Mouse (Mus musculus) midbrain, embryonic 16.5 days (tissue): Measurements from ENCODE around the gene Trim6. TPM values are rescaled to one million over a fixed set of nuclear protein-coding genes. Genes with fewer than 3 reads are reported as not detected.
"Not testable (repeated sequence)": the region's sequence is repeated elsewhere in the genome, so short reads cannot be mapped to it uniquely, and the experiment has no call there.

Experiments used
- ATAC-seq: fragments of 200-750 bp; cut with Nextera tagmentation; 2 replicates; pipeline ENCODE4 v1.8.0; 2017; ENCODE audit warnings: moderate TSS enrichment
- H3K27ac ChIP-seq: fragments of 300-500 bp; sonication (generic); 2 replicates; pipeline ENCODE4 v1.5.1; 2014; ENCODE audit warnings: mild to moderate bottlenecking, low read length, mixed read lengths
- H3K27me3 ChIP-seq: fragments of 300-500 bp; sonication (generic); 2 replicates; pipeline ENCODE4 v1.6.1; 2014; ENCODE audit warnings: low read depth, low read length, mixed read lengths; ENCODE audit not compliant: control insufficient read depth, insufficient read depth
- H3K36me3 ChIP-seq: fragments of 300-500 bp; sonication (generic); 2 replicates; pipeline ENCODE4 v1.6.1; 2014; ENCODE audit warnings: mild to moderate bottlenecking, low read length, moderate library complexity, mixed read lengths; ENCODE audit not compliant: control insufficient read depth, insufficient read depth
- H3K4me1 ChIP-seq: fragments of 300-500 bp; sonication (generic); 2 replicates; pipeline ENCODE4 v1.6.1; 2014; ENCODE audit warnings: mild to moderate bottlenecking, low read length, mixed read lengths; ENCODE audit not compliant: control insufficient read depth, insufficient read depth
- H3K4me2 ChIP-seq: fragments of 300-500 bp; sonication (generic); 2 replicates; pipeline ENCODE4 v1.6.1; 2014; ENCODE audit warnings: mild to moderate bottlenecking, low read length, mixed read lengths
- H3K4me3 ChIP-seq: fragments of 300-500 bp; sonication (generic); 2 replicates; pipeline ENCODE4 v1.5.1; 2014; ENCODE audit warnings: low read depth, mild to moderate bottlenecking, low read length, moderate library complexity, mixed read lengths
- H3K9ac ChIP-seq: fragments of 300-500 bp; sonication (generic); 2 replicates; pipeline ENCODE4 v1.6.1; 2014; ENCODE audit warnings: low read depth, low read length, mixed read lengths
- H3K9me3 ChIP-seq: fragments of 300-500 bp; sonication (generic); replicated peaks from 2 replicates; pipeline ENCODE4 v1.6.1; 2014; ENCODE audit warnings: mild to moderate bottlenecking, low read length, mixed read lengths; ENCODE audit not compliant: control insufficient read depth, poor library complexity, severe bottlenecking
- WGBS: fragments of 180-500 bp; shearing (Covaris S2); extraction: QIAGEN DNeasy Blood & Tissue Kit; methylation state at CpG from one replicate; pipeline ENCODE4 v1.1.7; 2014; 5-methylcytosine and 5-hydroxymethylcytosine counted together
- polyA plus RNA-seq: library from polyadenylated mRNA; unstranded; fragments of >200 nt; fragmentation: Nextera tagmentation; extraction: Ambion mirVana; gene quantifications from 2 replicates; pipeline ENCODE4 v1.2.1, GENCODE M21; 2015

The Trim6 gene
- polyA plus RNA-seq, 1 experiment from 2014 or later = 0.35 TPM

- Histone ChIP-seq H3K4me2 (no peak overlapping the region), H3K4me1 (no peaks in the 10 kb centered on the region), H3K27ac (no peak overlapping the region), H3K27me3 (no peaks in the 10 kb centered on the region), H3K9me3 (no peaks in the 10 kb centered on the region), H3K4me3 (no peak overlapping the region), H3K9ac (no peak overlapping the region), H3K36me3 (no peaks in the 10 kb centered on the region)
- no peak for ATAC-seq
- WGBS = 95% methylated on average over 7 of the region's 7 CpGs
These were observed 12.4 kb upstream of the Trim6 start for GRCm38 (mm10) chr7:104206197-104206596.

- no peak overlapping the region for H3K27ac ChIP-seq
- 53% methylated on average over 1 of the region's 1 CpGs for WGBS
- ATAC-seq = no peak
These were observed 2.5 kb upstream of the Trim6 start for GRCm38 (mm10) chr7:104216011-104216535.

GRCm38 (mm10) chr7:104217881-104218280 lies 712 bp upstream of the Trim6 start:
- 91% methylated on average over 2 of the region's 2 CpGs for WGBS
- H3K27ac ChIP-seq = no peak overlapping the region

More at GRCm38 (mm10) chr7:104216011-104216535, 2.5 kb upstream of the Trim6 start:
- Histone ChIP-seq H3K9me3 (no peaks in the 10 kb centered on the region), H3K4me3 (no peak overlapping the region), H3K27me3 (no peaks in the 10 kb centered on the region), H3K9ac (no peak overlapping the region), H3K4me1 (peaks cover 3% of the 10 kb centered on the region; the same call in 1 of the 2 replicates), H3K36me3 (no peaks in the 10 kb centered on the region), H3K4me2 (no peak overlapping the region)

GRCm38 (mm10) chr7:104231203-104231602 lies 12.6 kb downstream of the Trim6 start:
- no peak overlapping the region for H3K9ac ChIP-seq
- 32% methylated on average over 2 of the region's 2 CpGs for WGBS
- ATAC-seq = no peak

More at GRCm38 (mm10) chr7:104217881-104218280, 712 bp upstream of the Trim6 start:
- no peak for ATAC-seq
- peaks cover 3% of the 10 kb centered on the region; the same call in 1 of the 2 replicates for H3K4me1 ChIP-seq
- H3K9me3 ChIP-seq = no peaks in the 10 kb centered on the region
- no peaks in the 10 kb centered on the region for H3K27me3 ChIP-seq
- H3K9ac ChIP-seq = no peak overlapping the region
- no peak overlapping the region for H3K4me2 ChIP-seq
- H3K4me3 ChIP-seq = no peak overlapping the region
- H3K36me3 ChIP-seq = no peaks in the 10 kb centered on the region

GRCm38 (mm10) chr7:104240857-104241256 lies 22.3 kb downstream of the Trim6 start:
- no peaks in the 10 kb centered on the region for H3K36me3 ChIP-seq
- no peak overlapping the region for H3K9ac ChIP-seq
- H3K27ac ChIP-seq = no peak overlapping the region
- H3K27me3 ChIP-seq = no peaks in the 10 kb centered on the region
- H3K4me3 ChIP-seq = no peak overlapping the region
- no peaks in the 10 kb centered on the region for H3K4me1 ChIP-seq
- no peak for ATAC-seq
- H3K4me2 ChIP-seq = no peak overlapping the region
- no peaks in the 10 kb centered on the region for H3K9me3 ChIP-seq

More at GRCm38 (mm10) chr7:104231203-104231602, 12.6 kb downstream of the Trim6 start:
- no peak overlapping the region for H3K27ac ChIP-seq
- no peaks in the 10 kb centered on the region for H3K36me3 ChIP-seq
- H3K4me1 ChIP-seq = no peaks in the 10 kb centered on the region
- no peaks in the 10 kb centered on the region for H3K9me3 ChIP-seq
- no peak overlapping the region for H3K4me3 ChIP-seq
- no peaks in the 10 kb centered on the region for H3K27me3 ChIP-seq
- H3K4me2 ChIP-seq = no peak overlapping the region

- Histone ChIP-seq H3K27ac (no peak overlapping the region), H3K9ac (no peak overlapping the region), H3K4me3 (no peak overlapping the region), H3K9me3 (no peaks in the 10 kb centered on the region), H3K27me3 (no peaks in the 10 kb centered on the region), H3K4me1 (no peaks in the 10 kb centered on the region), H3K36me3 (no peaks in the 10 kb centered on the region), H3K4me2 (no peak overlapping the region)
- 59% methylated on average over 1 of the region's 1 CpGs for WGBS
- ATAC-seq = no peak
These were observed 25.0 kb downstream of the Trim6 start for GRCm38 (mm10) chr7:104243616-104244015.

GRCm38 (mm10) chr7:104244287-104245181 lies 25.9 kb downstream of the Trim6 start, which contains the start of gene Trim34a:
TSS of gene Trim34a (plus strand) at chr7:104244457.
- Histone ChIP-seq H3K4me1 (no peaks in the 10 kb centered on the region), H3K9ac (no peak within 1 kb of the TSS), H3K36me3 (no peaks in the 10 kb centered on the region), H3K27me3 (no peaks in the 10 kb centered on the region), H3K9me3 (no peaks in the 10 kb centered on the region), H3K4me2 (peak within 1 kb of the TSS; percentile 12; the same call in 1 of the 2 replicates), H3K4me3 (peak within 1 kb of the TSS; percentile 14; the same call in 1 of the 2 replicates), H3K27ac (no peak within 1 kb of the TSS)
- no peak; the same call in 1 of the 2 replicates for ATAC-seq
- 10% methylated on average over 12 of the region's 13 CpGs for WGBS

GRCm38 (mm10) chr7:104260380-104260779 lies 41.8 kb downstream of the Trim6 start:
- H3K4me2 ChIP-seq, ATAC-seq, H3K4me3 ChIP-seq, H3K27me3 ChIP-seq, H3K4me1 ChIP-seq, H3K27ac ChIP-seq, H3K9me3 ChIP-seq, H3K36me3 ChIP-seq, H3K9ac ChIP-seq: not testable (repeated sequence)
- 93% methylated on average over 4 of the region's 4 CpGs for WGBS

- not testable (repeated sequence) for H3K4me3 ChIP-seq
- WGBS = 90% methylated on average over 2 of the region's 5 CpGs
These were observed 46.7 kb downstream of the Trim6 start for GRCm38 (mm10) chr7:104265335-104265734.

More at GRCm38 (mm10) chr7:104265335-104265734, 46.7 kb downstream of the Trim6 start:
- not testable (repeated sequence) for H3K9ac ChIP-seq, H3K36me3 ChIP-seq, H3K4me2 ChIP-seq, H3K9me3 ChIP-seq, H3K27ac ChIP-seq, H3K4me1 ChIP-seq, ATAC-seq, H3K27me3 ChIP-seq
